Mouse (Mus musculus): ENCODE measurements around the gene Trim50. TPM values are rescaled to one million over a fixed set of nuclear protein-coding genes. Genes with fewer than 3 reads are reported as not detected.

The Trim50 gene
- total RNA-seq, 1 experiment from 2014 or later = not detected

- peak in 1 of 2 experiments; percentile 23; a peak in 1 of 4 replicates for ATAC-seq (replicated peaks in 1 of 2; ENCODE audit: insufficient read depth in 1 of 2, low FRiP score in 2 of 2, low TSS enrichment in 1 of 2, low read depth in 1 of 2, poor library complexity in 2 of 2, severe bottlenecking in 2 of 2)
These were observed 51.5 kb downstream of the Trim50 start for GRCm38 (mm10) chr5:135404623-135405022.

GRCm38 (mm10) chr5:135405437-135405836 lies 52.3 kb downstream of the Trim50 start:
- no peak for ATAC-seq (replicated peaks in 1 of 2; ENCODE audit: insufficient read depth in 1 of 2, low FRiP score in 2 of 2, low TSS enrichment in 1 of 2, low read depth in 1 of 2, poor library complexity in 2 of 2, severe bottlenecking in 2 of 2)

GRCm38 (mm10) chr5:135408114-135408513 lies 55.0 kb downstream of the Trim50 start:
- ATAC-seq (replicated peaks in 1 of 2; ENCODE audit: insufficient read depth in 1 of 2, low FRiP score in 2 of 2, low TSS enrichment in 1 of 2, low read depth in 1 of 2, poor library complexity in 2 of 2, severe bottlenecking in 2 of 2) = no peak

GRCm38 (mm10) chr5:135410266-135410665 lies 57.2 kb downstream of the Trim50 start:
- no peak for ATAC-seq (replicated peaks in 1 of 2; ENCODE audit: insufficient read depth in 1 of 2, low FRiP score in 2 of 2, low TSS enrichment in 1 of 2, low read depth in 1 of 2, poor library complexity in 2 of 2, severe bottlenecking in 2 of 2)

Other genes starting within 250 kb of the Trim50 start
- gene Tbl2, start 203.6 kb upstream of the Trim50 start, total RNA-seq (2017) = 10.6 and 23.4 TPM in 2 replicates
- 34.8 and 35.0 TPM in 2 replicates for gene Bcl7b, start 185.0 kb upstream of the Trim50 start, total RNA-seq (2017)
- gene Baz1b, start 166.0 kb upstream of the Trim50 start, total RNA-seq (2017) = 159 and 184 TPM in 2 replicates
- gene Fzd9, start 102.1 kb upstream of the Trim50 start, total RNA-seq (2017) = 1.3 and 1.7 TPM in 2 replicates
- not detected in 2 replicates for gene Fkbp6, start 3.3 kb upstream of the Trim50 start, total RNA-seq (2017)
- gene Nsun5, start 16.7 kb downstream of the Trim50 start, total RNA-seq (2017) = 20.6 and 24.7 TPM in 2 replicates
- gene Pom121, start 41.3 kb downstream of the Trim50 start, total RNA-seq (2017) = 6.3 and 8.2 TPM in 2 replicates
- gene Hip1, start 191.8 kb downstream of the Trim50 start, total RNA-seq (2017) = 16.8 and 27.7 TPM in 2 replicates
- not detected in 2 replicates for gene Ccl26, start 210.3 kb downstream of the Trim50 start, total RNA-seq (2017)
- gene Ccl24, start 219.8 kb downstream of the Trim50 start, total RNA-seq (2017) = not detected in 2 replicates